Mouse (Mus musculus) ES-Bruce4 (cell line): ENCODE data around the gene Smg9.

Experiments used
- CTCF ChIP-seq: IDR thresholded peaks from one replicate; pipeline ENCODE4 v1.8.1; 2011; ENCODE audit warnings: low read depth, low read length
- EP300 ChIP-seq: IDR thresholded peaks from 2 replicates; pipeline ENCODE4 v1.6.1; 2011; ENCODE audit warnings: low read depth, low read length; ENCODE audit not compliant: insufficient read depth
- POLR2A ChIP-seq: IDR thresholded peaks from one replicate; pipeline ENCODE4 v1.8.1; 2011; ENCODE audit warnings: low read length; ENCODE audit not compliant: insufficient read depth

DNA sequence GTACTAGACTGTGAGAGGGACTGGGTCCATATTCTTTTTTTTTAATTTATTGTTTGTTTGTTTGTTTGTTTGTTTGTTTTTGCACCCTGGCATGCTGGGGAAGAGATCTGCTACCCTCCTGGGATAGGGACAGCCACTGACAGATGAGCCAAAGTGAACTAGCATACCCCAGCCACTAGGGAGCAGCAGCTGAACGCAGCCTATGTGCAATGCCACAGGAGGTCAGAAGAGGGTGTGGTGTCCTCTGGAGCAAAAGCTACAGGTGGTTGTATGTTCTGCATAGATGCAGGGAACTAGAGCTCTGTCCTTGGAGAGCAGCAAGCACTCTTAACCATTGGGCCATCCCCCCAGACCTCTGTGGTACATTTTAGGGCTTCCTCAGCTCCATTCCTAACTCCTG lies 42.4 kb downstream of the Smg9 start:
- TF ChIP-seq CTCF (peak; percentile 100), POLR2A (no peak), EP300 (0 out of 2 replicates have a peak, but pooled peaks have one; percentile 43)
